Mouse (Mus musculus) lung, postnatal 0 days (tissue): ENCODE results near the gene Il34. TPM values are rescaled to one million over a fixed set of nuclear protein-coding genes. Genes with fewer than 3 reads are reported as not detected.

Source experiments
- ATAC-seq: fragments of 200-750 bp; cut with Nextera tagmentation; 2 replicates; pipeline ENCODE4 v1.8.0; 2017; ENCODE audit warnings: moderate library complexity
- DNase-seq: peaks from one replicate; pipeline ENCODE4 v3.0.0-alpha.2; 2016; ENCODE audit warnings: low spot score
- H3K27ac ChIP-seq: fragments of 300-500 bp; sonication (generic); 2 replicates; pipeline ENCODE4 v1.5.1; 2014; ENCODE audit warnings: antibody characterized with exemption, mild to moderate bottlenecking, low read length, mixed read lengths
- H3K27me3 ChIP-seq: fragments of 300-500 bp; sonication (generic); replicated peaks from 2 replicates; pipeline ENCODE4 v1.6.1; 2014; ENCODE audit warnings: low read length, mixed read lengths; ENCODE audit not compliant: insufficient read depth
- H3K36me3 ChIP-seq: fragments of 300-500 bp; sonication (generic); 2 replicates; pipeline ENCODE4 v1.6.1; 2014; ENCODE audit warnings: low read length, mixed read lengths; ENCODE audit not compliant: insufficient read depth
- H3K4me1 ChIP-seq: fragments of 300-500 bp; sonication (generic); 2 replicates; pipeline ENCODE4 v1.6.1; 2014; ENCODE audit warnings: antibody characterized with exemption, low read depth, low read length, mixed read lengths; ENCODE audit not compliant: insufficient read depth
- H3K4me2 ChIP-seq: fragments of 300-500 bp; sonication (generic); replicated peaks from 2 replicates; pipeline ENCODE4 v1.6.1; 2014; ENCODE audit warnings: low read depth, mild to moderate bottlenecking, low read length, moderate library complexity, mixed read lengths
- H3K4me3 ChIP-seq: fragments of 300-500 bp; sonication (generic); 2 replicates; pipeline ENCODE4 v1.5.1; 2014; ENCODE audit warnings: low read depth, low read length
- H3K9ac ChIP-seq: fragments of 300-500 bp; sonication (generic); replicated peaks from 2 replicates; pipeline ENCODE4 v1.6.1; 2014; ENCODE audit warnings: low read depth, mild to moderate bottlenecking
- H3K9me3 ChIP-seq: fragments of 300-500 bp; sonication (generic); 2 replicates; pipeline ENCODE4 v1.6.1; 2016; ENCODE audit warnings: low read length, mixed read lengths
- CTCF ChIP-seq: IDR thresholded peaks from 2 replicates; pipeline ENCODE4 v1.5.1; 2016; ENCODE audit warnings: antibody characterized with exemption, mild to moderate bottlenecking
- EP300 ChIP-seq: IDR thresholded peaks from 2 replicates; pipeline ENCODE4 v1.6.1; 2016; ENCODE audit warnings: antibody characterized with exemption, mild to moderate bottlenecking, control low read depth
- WGBS: fragments of 180-500 bp; shearing (Covaris S2); extraction: QIAGEN DNeasy Blood & Tissue Kit; methylation state at CpG from one replicate; pipeline ENCODE4 v1.1.7; 2014; 5-methylcytosine and 5-hydroxymethylcytosine counted together
- polyA plus RNA-seq: library from polyadenylated mRNA; unstranded; fragments of >200 nt; fragmentation: Nextera tagmentation; extraction: Ambion mirVana; gene quantifications from 2 replicates; pipeline ENCODE4 v1.2.1, GENCODE M21; 2015

Gene Il34
- polyA plus RNA-seq, 1 experiment from 2014 or later: 23.3 TPM

GRCm38 (mm10) chr8:110700561-110700960 lies 105.2 kb downstream of the Il34 start:
- peaks cover 19% of the 10 kb centered on the region for H3K4me1 ChIP-seq
- WGBS: 88% methylated on average over 2 of the region's 2 CpGs
- H3K9ac ChIP-seq: no peak overlapping the region
- no peak for TF ChIP-seq EP300
- TF ChIP-seq CTCF: no peak
- no peaks in the 10 kb centered on the region for H3K27me3 ChIP-seq
- no peak for ATAC-seq
- H3K4me2 ChIP-seq: no peak overlapping the region
- no peaks in the 10 kb centered on the region for H3K36me3 ChIP-seq
- no peak overlapping the region for H3K27ac ChIP-seq
- no peaks in the 10 kb centered on the region for H3K9me3 ChIP-seq
- no peak overlapping the region for H3K4me3 ChIP-seq
- DNase-seq: no peak

- DNase-seq (no peak), ATAC-seq (no peak)
- H3K27me3 ChIP-seq: no peaks in the 10 kb centered on the region
- peaks cover 28% of the 10 kb centered on the region for H3K4me1 ChIP-seq
- H3K9ac ChIP-seq: no peak overlapping the region
- H3K27ac ChIP-seq: no peak overlapping the region
- TF ChIP-seq CTCF (no peak), EP300 (no peak)
- no peaks in the 10 kb centered on the region for H3K9me3 ChIP-seq
- H3K36me3 ChIP-seq: no peaks in the 10 kb centered on the region
- no peak overlapping the region for H3K4me3 ChIP-seq
- 75% methylated on average over 7 of the region's 7 CpGs for WGBS
- no peak overlapping the region for H3K4me2 ChIP-seq
Observed at GRCm38 (mm10) chr8:110699501-110699900, 106.2 kb downstream of the Il34 start.

GRCm38 (mm10) chr8:110698098-110698497 lies 107.6 kb downstream of the Il34 start:
- WGBS: 45% methylated on average over 1 of the region's 1 CpGs
- H3K9me3 ChIP-seq: no peaks in the 10 kb centered on the region
- H3K36me3 ChIP-seq: no peaks in the 10 kb centered on the region
- no peak overlapping the region for H3K4me2 ChIP-seq
- no peak for TF ChIP-seq CTCF
- no peak for TF ChIP-seq EP300
- H3K9ac ChIP-seq: no peak overlapping the region
- H3K4me3 ChIP-seq: no peak overlapping the region
- ATAC-seq (no peak), DNase-seq (no peak)
- no peaks in the 10 kb centered on the region for H3K27me3 ChIP-seq
- peaks cover 24% of the 10 kb centered on the region for H3K4me1 ChIP-seq
- no peak overlapping the region for H3K27ac ChIP-seq

DNA sequence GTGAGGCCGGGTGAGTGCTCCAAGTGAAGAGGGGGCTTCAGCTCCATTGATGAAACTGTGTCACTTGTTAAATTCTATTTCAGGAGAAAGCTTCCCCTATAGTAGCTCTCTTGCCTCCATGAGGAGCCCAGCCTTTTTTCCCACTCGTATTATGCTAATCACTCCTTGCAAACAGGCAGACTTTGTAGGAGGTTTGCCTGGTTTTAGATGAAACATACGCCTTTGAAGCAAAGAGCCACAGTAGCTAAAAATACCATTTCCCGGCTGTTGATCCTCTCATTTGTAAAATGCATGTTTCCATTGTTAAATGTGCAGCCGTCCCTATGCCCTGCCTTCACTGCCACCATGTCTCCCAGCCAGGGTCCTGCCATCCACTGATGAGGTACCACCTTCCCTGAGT lies 108.2 kb downstream of the Il34 start:
- WGBS: 88% methylated on average over 5 of the region's 5 CpGs
- ATAC-seq: no peak

DNA sequence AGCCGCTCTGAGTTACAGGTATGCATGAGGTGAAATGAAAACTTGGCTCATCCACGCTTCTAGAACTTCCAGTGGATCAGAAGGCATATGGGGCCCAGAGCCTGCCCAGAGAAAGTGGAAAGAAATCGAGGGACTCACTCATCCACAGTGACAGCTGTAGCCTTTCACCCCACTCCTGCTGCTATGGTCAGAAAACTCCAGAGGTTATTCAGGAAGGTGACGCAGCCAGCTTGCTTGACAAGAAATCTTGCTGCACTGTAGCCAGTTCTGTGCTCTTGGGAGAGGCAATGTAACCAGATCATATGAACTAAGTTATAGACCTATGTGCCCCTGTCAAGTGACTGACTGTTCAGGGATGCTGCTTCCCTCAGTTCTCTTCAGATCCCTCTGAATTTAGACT lies 109.7 kb downstream of the Il34 start:
- Histone ChIP-seq H3K27me3 (no peaks in the 10 kb centered on the region), H3K4me1 (peaks cover 23% of the 10 kb centered on the region), H3K4me2 (no peak overlapping the region), H3K4me3 (no peak overlapping the region), H3K9ac (no peak overlapping the region), H3K9me3 (no peaks in the 10 kb centered on the region), H3K27ac (peak overlapping the region; percentile 47; the same call in 1 of the 2 replicates), H3K36me3 (no peaks in the 10 kb centered on the region)
- 71% methylated on average over 4 of the region's 4 CpGs for WGBS
- ATAC-seq (peak; percentile 63), DNase-seq (peak; percentile 60)
- TF ChIP-seq EP300: no peak
- no peak for TF ChIP-seq CTCF

More for the DNA sequence above, 108.2 kb downstream of the Il34 start:
- no peak overlapping the region for H3K9ac ChIP-seq
- H3K4me3 ChIP-seq: no peak overlapping the region
- no peaks in the 10 kb centered on the region for H3K36me3 ChIP-seq
- peaks cover 23% of the 10 kb centered on the region for H3K4me1 ChIP-seq
- H3K27me3 ChIP-seq: no peaks in the 10 kb centered on the region
- H3K9me3 ChIP-seq: no peaks in the 10 kb centered on the region
- no peak for DNase-seq
- no peak overlapping the region for H3K4me2 ChIP-seq
- no peak overlapping the region for H3K27ac ChIP-seq
- no peak for TF ChIP-seq EP300
- TF ChIP-seq CTCF: no peak

GRCm38 (mm10) chr8:110695431-110695830 lies 110.3 kb downstream of the Il34 start:
- no peak for DNase-seq
- H3K27ac ChIP-seq: peak overlapping the region; percentile 47; the same call in 1 of the 2 replicates
- H3K4me3 ChIP-seq: no peak overlapping the region
- no peak overlapping the region for H3K9ac ChIP-seq
- H3K9me3 ChIP-seq: no peaks in the 10 kb centered on the region
- H3K36me3 ChIP-seq: no peaks in the 10 kb centered on the region
- no peaks in the 10 kb centered on the region for H3K27me3 ChIP-seq
- TF ChIP-seq CTCF (no peak), EP300 (no peak)
- H3K4me2 ChIP-seq: no peak overlapping the region
- WGBS: 78% methylated on average over 5 of the region's 5 CpGs
- H3K4me1 ChIP-seq: peaks cover 24% of the 10 kb centered on the region
- 0 out of 2 replicates have a peak, but pooled peaks have one; percentile 25 for ATAC-seq

DNA sequence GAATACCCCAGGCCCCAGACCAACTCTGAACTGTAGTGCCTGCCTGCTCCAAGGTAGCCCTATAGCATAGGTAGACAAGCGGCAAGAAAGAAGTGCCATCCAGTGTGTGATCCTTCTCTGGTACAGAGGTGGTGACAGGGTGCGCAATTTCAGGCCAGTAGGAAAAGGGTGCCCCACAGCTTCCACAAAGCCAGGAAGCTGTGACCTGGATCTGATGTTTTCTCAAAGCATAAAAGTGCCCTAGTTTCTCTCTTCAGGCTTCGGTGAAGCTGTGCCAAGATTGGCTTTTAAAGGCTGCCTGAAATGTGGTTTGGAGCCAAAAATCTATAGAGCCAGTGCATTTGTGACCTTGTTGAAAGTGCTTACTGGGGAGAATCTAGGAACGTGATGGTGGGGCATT lies 110.9 kb downstream of the Il34 start:
- no peaks in the 10 kb centered on the region for H3K9me3 ChIP-seq
- DNase-seq (no peak), ATAC-seq (no peak)
- no peaks in the 10 kb centered on the region for H3K27me3 ChIP-seq
- H3K4me2 ChIP-seq: no peak overlapping the region
- H3K4me1 ChIP-seq: peaks cover 26% of the 10 kb centered on the region
- TF ChIP-seq CTCF (no peak), EP300 (no peak)
- H3K9ac ChIP-seq: no peak overlapping the region
- H3K4me3 ChIP-seq: no peak overlapping the region
- no peaks in the 10 kb centered on the region for H3K36me3 ChIP-seq
- WGBS: 62% methylated on average over 4 of the region's 4 CpGs
- 0 out of 2 replicates have a peak overlapping the region, but pooled peaks have one; percentile 32 for H3K27ac ChIP-seq
